Mouse (Mus musculus): ENCODE measurements at regions not wholly inside any gene's neighbourhood (a gene's known extent, or its start where the extent isn't known, plus 50 kb on each side); places are given as distances from the start of the nearest gene placed in this dataset.

DNA sequence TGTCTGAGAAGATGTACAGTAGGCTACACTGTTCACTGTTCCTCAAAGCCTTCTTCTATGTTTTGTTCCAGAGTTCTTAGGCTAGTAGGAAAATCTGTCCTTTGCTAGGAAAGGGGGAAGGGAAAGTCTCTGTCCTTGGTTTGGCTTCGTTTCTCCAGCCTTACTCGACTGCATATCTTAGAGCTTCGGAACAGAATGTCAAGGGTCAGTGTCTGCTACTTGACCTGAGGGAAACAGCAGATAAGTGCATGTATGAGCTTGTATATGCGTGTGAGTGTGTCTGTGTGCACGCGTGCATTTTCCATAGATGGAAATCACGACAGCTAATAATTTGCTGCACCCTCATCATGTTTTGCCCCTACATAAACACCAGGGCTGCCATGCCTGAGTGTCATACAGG is 52.6 kb upstream of the Tgfbr2 start:
- TF ChIP-seq CTCF (IDR thresholded peaks at IDR 0.05; ENCODE audit: low read depth, low read length), result no peak
- no peak for TF ChIP-seq POLR2A (IDR thresholded peaks at IDR 0.05; ENCODE audit: extremely low read depth, insufficient read depth, low read length)
- Histone ChIP-seq H3K36me3 (ENCODE audit: control insufficient read depth, insufficient read depth, low read length) (no peaks in the 10 kb centered on the region), H3K27me3 (ENCODE audit: control insufficient read depth, insufficient read depth, low read length) (peaks cover 6% of the 10 kb centered on the region; the same call in 1 of the 2 replicates), H3K4me3 (ENCODE audit: insufficient read depth, low read depth, low read length) (no peak overlapping the region), H3K4me1 (ENCODE audit: control insufficient read depth, insufficient read depth, low read length) (peaks cover 9% of the 10 kb centered on the region; the same call in 1 of the 2 replicates), H3K27ac (replicated peaks; ENCODE audit: insufficient read depth, low read depth, low read length) (no peak overlapping the region), H3K9ac (ENCODE audit: low read depth, low read length) (no peak overlapping the region), H3K79me2 (ENCODE audit: control insufficient read depth, insufficient read depth, low read length) (no peaks in the 10 kb centered on the region)
- WGBS, result 47% methylated on average over 7 of the region's 7 CpGs
- DNase-seq (ENCODE audit: extremely low read depth, low read depth, low spot score), result peak; percentile 30
